Mouse (Mus musculus) c-Kit-negative CD71-positive TER-119-positive erythroid progenitor cells, embryonic 14.5 days (primary cell): ENCODE results near the gene Gm8265.
"Not testable (repeated sequence)": the region's sequence is repeated elsewhere in the genome, so short reads cannot be mapped to it uniquely, and the experiment has no call there.

Experiments
- DNase-seq: peaks from one replicate; pipeline ENCODE4 v3.0.0-alpha.2; 2013; ENCODE audit warnings: low read depth, low spot score

The Gm8265 gene

DNA sequence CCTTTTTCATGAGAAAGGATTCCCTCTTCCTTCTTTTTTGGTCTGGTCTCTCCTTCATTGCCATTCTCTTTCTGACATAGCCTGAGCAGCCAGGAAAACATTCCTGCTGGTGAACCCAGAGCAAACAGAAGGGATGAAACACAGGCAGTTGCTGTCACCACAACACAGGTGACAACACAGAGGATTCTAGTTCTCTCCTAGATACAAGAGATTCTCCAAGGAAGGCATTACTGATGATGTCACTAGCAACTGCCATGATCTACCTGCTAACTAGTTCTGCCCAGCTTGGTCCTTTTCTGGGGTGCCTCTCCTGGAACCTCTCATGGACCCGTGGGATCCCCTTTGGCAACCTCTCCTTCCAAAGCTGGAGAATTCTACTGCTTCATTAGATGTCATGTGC lies at the start of gene Gm8265:
Gm8265 (minus strand) TSS at position 101 of the 400 bp plus-strand sequence.
- not testable (repeated sequence) for DNase-seq
